Mouse (Mus musculus): ENCODE data around the gene Plxnb2.

DNA sequence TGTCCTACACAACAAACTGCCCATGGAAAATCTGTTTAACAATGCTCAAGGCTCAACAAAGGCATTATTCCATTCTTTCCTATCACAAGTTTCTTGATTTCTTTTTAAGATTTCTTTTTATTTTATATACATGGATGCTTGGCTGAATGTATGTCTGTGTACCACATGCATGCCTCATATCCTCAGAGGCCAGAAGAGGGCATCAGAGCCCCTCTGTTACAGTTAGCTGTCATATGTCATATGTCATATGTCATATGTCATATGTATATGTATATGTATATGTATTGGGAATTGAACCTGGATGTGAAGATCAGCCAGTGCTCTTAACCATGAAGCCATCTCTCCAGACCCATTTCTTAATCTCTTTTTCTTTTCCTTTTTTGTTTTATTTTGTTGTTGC lies 62.6 kb downstream of the Plxnb2 start:
- no peak for TF ChIP-seq CTCF (IDR thresholded peaks at IDR 0.05; ENCODE audit: control insufficient read depth, insufficient read depth, insufficient read length)
- no peak for TF ChIP-seq USF1 (IDR thresholded peaks at IDR 0.05; ENCODE audit: low read depth)
- no peak for TF ChIP-seq MYOG (IDR thresholded peaks at IDR 0.05; ENCODE audit: control insufficient read depth, extremely low read depth, insufficient read length)
